In genomic region chr5:73061506-73062155, GRCm38 (mm10) we compare ENCODE assay signal across 18 mouse cellular contexts. TPM values are rescaled to one million over a fixed set of nuclear protein-coding genes. Genes with fewer than 3 reads are reported as not detected.
DNase-seq lines count a peak whose midpoint lies in the region; ATAC-seq lines count a peak whose summit lies in the region.
"Had no signal": no experiment of that assay in that cellular context is flagged by ENCODE, and none has a peak within 500 bp of the region (broad histone marks: within the 10 kb centered on the region; RNA-seq: fewer than 3 reads in every experiment).

No protein-coding gene starts in this region.

- H3K9me3 ChIP-seq in intestine, embryonic 15.5 days = no peaks in the 10 kb centered on the region
- H3K9me3 ChIP-seq: heart, embryonic 13.5 days; limb, embryonic 13.5 days had no signal

- H3K4me1 ChIP-seq in intestine, embryonic 15.5 days (replicated peaks) = no peaks in the 10 kb centered on the region
- H3K4me1 ChIP-seq: heart, embryonic 13.5 days had no signal

- no peak overlapping the region for H3K4me2 ChIP-seq in intestine, embryonic 15.5 days (replicated peaks)
- H3K4me2 ChIP-seq: heart, embryonic 13.5 days; limb, embryonic 13.5 days had no signal

- 78% methylated on average over 11 of the region's 11 CpGs for WGBS in intestine, embryonic 15.5 days

- no peaks in the 10 kb centered on the region for H3K27me3 ChIP-seq in intestine, embryonic 15.5 days (replicated peaks)
- H3K27me3 ChIP-seq: CH12.LX; heart, embryonic 13.5 days; limb, embryonic 13.5 days had no signal

- ATAC-seq in intestine, embryonic 15.5 days = no peak

- H3K9ac ChIP-seq in intestine, embryonic 15.5 days = no peak overlapping the region
- H3K9ac ChIP-seq: heart, embryonic 13.5 days; limb, embryonic 13.5 days had no signal

- peak; percentile 10 to 32 for DNase-seq in cerebellum, postnatal 10 days
- DNase-seq in cerebellum, adult 8-10 months = no peak
- DNase-seq in layer of hippocampus, adult 9-11 months = peak; percentile 38
- no peak for DNase-seq in layer of hippocampus, adult 9-10 months (ENCODE audit: low spot score)
- DNase-seq in right cerebral cortex, postnatal 10 days (ENCODE audit: low spot score in 2 of 2) = peak; percentile 43 to 58
- DNase-seq in right cerebral cortex, postnatal 14 days = no peak
- no peak for DNase-seq in adrenal gland, postnatal 4 days (ENCODE audit: low spot score in 2 of 2)
- DNase-seq: cerebellum, adult 9-11 months; gastrocnemius, postnatal 25 days; kidney, adult 9 months; lung, postnatal 4 days; thymus, postnatal 4 days had no signal

- H3K27ac ChIP-seq in intestine, embryonic 15.5 days = no peak overlapping the region
- H3K27ac ChIP-seq: heart, embryonic 13.5 days; limb, embryonic 13.5 days had no signal

- no peak overlapping the region for H3K4me3 ChIP-seq in intestine, embryonic 15.5 days (replicated peaks)
- H3K4me3 ChIP-seq: heart, embryonic 13.5 days; limb, embryonic 13.5 days had no signal

- peaks cover 16% of the 10 kb centered on the region for H3K36me3 ChIP-seq in intestine, embryonic 15.5 days

RNA-seq across cellular contexts. Expression of gene Slc10a4, which starts 54.9 kb away (rescaled TPM):
- total RNA-seq in adrenal gland, postnatal 4 days (2021) = 10 to 100 TPM; 16.3 to 19.5 TPM
- polyA plus RNA-seq in intestine, embryonic 15.5 days (2015; fragmentation: Nextera tagmentation; extraction: Ambion mirVana) = 10.4 and 12.4 TPM in 2 replicates
- total RNA-seq: CH12.LX; gastrocnemius, postnatal 25 days; monocyte, adult 5-6 weeks had no signal
- polyA plus RNA-seq: spleen, adult 2 months had no signal

Comparison
In these comparisons a context has a peak if more than half of its experiments do, and no peak if none do; other contexts are left out.
1. DNase-seq: peak in cerebellum, postnatal 10 days (2 of 2), layer of hippocampus, adult 9-11 months (single experiment) and right cerebral cortex, postnatal 10 days (2 of 2); none in cerebellum, adult 8-10 months (single experiment), layer of hippocampus, adult 9-10 months (single experiment), right cerebral cortex, postnatal 14 days (single experiment) and adrenal gland, postnatal 4 days (0 of 2).